In the genomic region with DNA sequence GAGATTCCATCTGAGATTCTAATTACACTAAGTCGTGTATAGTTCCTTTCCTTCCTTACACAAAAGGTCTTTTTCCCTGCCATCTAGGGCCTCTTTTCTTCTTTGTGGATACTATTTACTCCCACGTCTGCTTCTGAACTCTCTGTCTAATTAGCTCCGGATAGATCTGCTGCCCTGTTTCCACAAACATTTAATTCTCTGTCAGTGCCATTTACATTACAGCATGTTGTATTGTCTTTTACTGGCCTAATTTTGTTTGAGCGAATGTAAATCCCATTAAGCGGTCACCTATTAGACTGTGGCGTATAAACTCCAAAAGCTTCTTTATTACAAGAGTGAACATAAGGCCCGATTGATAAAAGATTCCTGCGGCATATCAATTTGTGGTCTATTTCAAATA, we compare ENCODE assay signal across 22 mouse cellular contexts.
DNase-seq lines count a peak whose midpoint lies in the region; ATAC-seq and TF ChIP-seq lines count a peak whose summit lies in the region.
"Had no signal": no experiment of that assay in that cellular context is flagged by ENCODE, and none has a peak within 500 bp of the region (broad histone marks: within the 10 kb centered on the region; RNA-seq: fewer than 3 reads in every experiment).

No protein-coding gene starts in this region.

- ATAC-seq in forebrain, embryonic 11.5 days (replicated peaks; ENCODE audit: low FRiP score) = peak; percentile 46; the same call in 1 of the 2 replicates
- no peak for ATAC-seq in forebrain, embryonic 16.5 days
- peak; percentile 57; the same call in 1 of the 2 replicates for ATAC-seq in forebrain, embryonic 14.5 days
- no peak for ATAC-seq in forebrain, postnatal 0 days
- peak; percentile 56; the same call in 1 of the 2 replicates for ATAC-seq in midbrain, embryonic 13.5 days
- ATAC-seq: activated CD4-positive, CD25-positive, alpha-beta regulatory T cell, adult 4 months; hindbrain, embryonic 16.5 days had no signal

- H3K9me3 ChIP-seq in forebrain, embryonic 11.5 days (ENCODE audit: control insufficient read depth, low read length) = no peaks in the 10 kb centered on the region
- H3K9me3 ChIP-seq in forebrain, embryonic 16.5 days (ENCODE audit: control insufficient read depth, low read length) = no peaks in the 10 kb centered on the region
- H3K9me3 ChIP-seq in forebrain, embryonic 14.5 days (replicated peaks; ENCODE audit: control insufficient read depth, low read length) = 0 out of 2 replicates have a peak, but pooled peaks cover 3% of the 10 kb centered on the region
- H3K9me3 ChIP-seq in forebrain, postnatal 0 days (ENCODE audit: low read length) = no peaks in the 10 kb centered on the region
- no peaks in the 10 kb centered on the region for H3K9me3 ChIP-seq in midbrain, embryonic 13.5 days
- no peaks in the 10 kb centered on the region for H3K9me3 ChIP-seq in midbrain, embryonic 10.5 days (replicated peaks)
- H3K9me3 ChIP-seq: heart, embryonic 12.5 days; heart, embryonic 15.5 days; hindbrain, embryonic 10.5 days; hindbrain, embryonic 13.5 days had no signal

- no peaks in the 10 kb centered on the region for H3K36me3 ChIP-seq in forebrain, embryonic 11.5 days (ENCODE audit: control insufficient read depth, insufficient read depth, low read length)
- no peaks in the 10 kb centered on the region for H3K36me3 ChIP-seq in forebrain, embryonic 16.5 days (ENCODE audit: control insufficient read depth, insufficient read depth)
- H3K36me3 ChIP-seq in forebrain, embryonic 14.5 days (ENCODE audit: control insufficient read depth, insufficient read depth, low read length) = no peaks in the 10 kb centered on the region
- H3K36me3 ChIP-seq in forebrain, postnatal 0 days (ENCODE audit: insufficient read depth) = no peaks in the 10 kb centered on the region
- no peaks in the 10 kb centered on the region for H3K36me3 ChIP-seq in midbrain, embryonic 13.5 days
- H3K36me3 ChIP-seq in midbrain, embryonic 10.5 days = no peaks in the 10 kb centered on the region
- H3K36me3 ChIP-seq: heart, embryonic 12.5 days; heart, embryonic 15.5 days; hindbrain, embryonic 10.5 days; hindbrain, embryonic 13.5 days had no signal

- no peaks in the 10 kb centered on the region for H3K4me1 ChIP-seq in forebrain, embryonic 11.5 days (replicated peaks; ENCODE audit: control insufficient read depth, insufficient read depth, low read length)
- no peaks in the 10 kb centered on the region; the same call in 1 of the 2 replicates for H3K4me1 ChIP-seq in forebrain, embryonic 16.5 days (replicated peaks; ENCODE audit: control insufficient read depth, insufficient read depth, low read length)
- H3K4me1 ChIP-seq in forebrain, embryonic 14.5 days (ENCODE audit: control insufficient read depth, insufficient read depth, low read length) = 0 out of 2 replicates have a peak, but pooled peaks cover 5% of the 10 kb centered on the region
- H3K4me1 ChIP-seq in forebrain, postnatal 0 days (ENCODE audit: insufficient read depth) = no peaks in the 10 kb centered on the region
- H3K4me1 ChIP-seq in midbrain, embryonic 13.5 days (replicated peaks) = peaks cover 20% of the 10 kb centered on the region
- peaks cover 32% of the 10 kb centered on the region for H3K4me1 ChIP-seq in midbrain, embryonic 10.5 days
- H3K4me1 ChIP-seq: heart, embryonic 15.5 days had no signal

- H3K4me2 ChIP-seq in forebrain, embryonic 11.5 days (ENCODE audit: low read depth, low read length, severe bottlenecking) = no peak overlapping the region
- H3K4me2 ChIP-seq in forebrain, embryonic 16.5 days (ENCODE audit: low read length) = no peak overlapping the region
- H3K4me2 ChIP-seq in forebrain, embryonic 14.5 days (ENCODE audit: low read length) = no peak overlapping the region
- H3K4me2 ChIP-seq in forebrain, postnatal 0 days (ENCODE audit: low read depth) = no peak overlapping the region
- H3K4me2 ChIP-seq in midbrain, embryonic 13.5 days (replicated peaks) = no peak overlapping the region
- H3K4me2 ChIP-seq: heart, embryonic 12.5 days; heart, embryonic 15.5 days; hindbrain, embryonic 13.5 days had no signal

- TF ChIP-seq POLR2A in brain, embryonic 14.5 days (IDR thresholded peaks at IDR 0.05; ENCODE audit: borderline replicate concordance, extremely low read depth, insufficient read depth, insufficient read length, poor library complexity, severe bottlenecking) = no peak

- no peak overlapping the region for H3K27ac ChIP-seq in forebrain, embryonic 11.5 days (ENCODE audit: low read depth, low read length)
- no peak overlapping the region for H3K27ac ChIP-seq in forebrain, embryonic 16.5 days (ENCODE audit: low read length)
- H3K27ac ChIP-seq in forebrain, embryonic 14.5 days (ENCODE audit: low read depth, low read length) = no peak overlapping the region
- H3K27ac ChIP-seq in forebrain, postnatal 0 days (ENCODE audit: low read depth, low read length) = no peak overlapping the region
- no peak overlapping the region for H3K27ac ChIP-seq in midbrain, embryonic 13.5 days
- H3K27ac ChIP-seq in midbrain, embryonic 10.5 days (replicated peaks) = no peak overlapping the region
- H3K27ac ChIP-seq: heart, embryonic 15.5 days; hindbrain, embryonic 10.5 days had no signal

- no peak overlapping the region for H3K9ac ChIP-seq in forebrain, embryonic 11.5 days (ENCODE audit: low read length)
- no peak overlapping the region for H3K9ac ChIP-seq in forebrain, embryonic 16.5 days (replicated peaks; ENCODE audit: low read depth, low read length)
- no peak overlapping the region for H3K9ac ChIP-seq in forebrain, embryonic 14.5 days (ENCODE audit: low read length)
- H3K9ac ChIP-seq in forebrain, postnatal 0 days = no peak overlapping the region
- no peak overlapping the region for H3K9ac ChIP-seq in midbrain, embryonic 13.5 days (replicated peaks)
- H3K9ac ChIP-seq: heart, embryonic 12.5 days; heart, embryonic 15.5 days; hindbrain, embryonic 13.5 days had no signal

- 21% methylated on average over 8 of the region's 8 CpGs for WGBS in forebrain, embryonic 11.5 days
- 8% methylated on average over 8 of the region's 8 CpGs for WGBS in forebrain, embryonic 16.5 days
- 9% methylated on average over 8 of the region's 8 CpGs for WGBS in forebrain, embryonic 14.5 days
- WGBS in forebrain, postnatal 0 days = 17% methylated on average over 8 of the region's 8 CpGs
- 17% methylated on average over 8 of the region's 8 CpGs for WGBS in midbrain, embryonic 13.5 days
- WGBS in midbrain, embryonic 10.5 days = 60% methylated on average over 8 of the region's 8 CpGs

- peaks cover 7% of the 10 kb centered on the region; the same call in 1 of the 2 replicates for H3K27me3 ChIP-seq in forebrain, embryonic 11.5 days (ENCODE audit: control insufficient read depth, insufficient read depth, low read length)
- H3K27me3 ChIP-seq in forebrain, embryonic 16.5 days (replicated peaks; ENCODE audit: control insufficient read depth, insufficient read depth, low read length) = peaks cover 14% of the 10 kb centered on the region
- no peaks in the 10 kb centered on the region for H3K27me3 ChIP-seq in forebrain, embryonic 14.5 days (replicated peaks; ENCODE audit: control insufficient read depth, insufficient read depth, low read length)
- peaks cover 6% of the 10 kb centered on the region; the same call in 1 of the 2 replicates for H3K27me3 ChIP-seq in forebrain, postnatal 0 days (ENCODE audit: insufficient read depth, low read length)
- no peaks in the 10 kb centered on the region for H3K27me3 ChIP-seq in midbrain, embryonic 13.5 days
- no peaks in the 10 kb centered on the region for H3K27me3 ChIP-seq in midbrain, embryonic 10.5 days (ENCODE audit: low read depth, poor library complexity, severe bottlenecking)
- H3K27me3 ChIP-seq: heart, embryonic 12.5 days; heart, embryonic 15.5 days; hindbrain, embryonic 13.5 days had no signal

- H3K4me3 ChIP-seq in forebrain, embryonic 11.5 days (ENCODE audit: low read depth, low read length) = no peak overlapping the region
- H3K4me3 ChIP-seq in forebrain, embryonic 16.5 days (replicated peaks; ENCODE audit: low read length) = no peak overlapping the region
- no peak overlapping the region for H3K4me3 ChIP-seq in forebrain, embryonic 14.5 days (ENCODE audit: low read depth, low read length)
- no peak overlapping the region for H3K4me3 ChIP-seq in forebrain, postnatal 0 days (ENCODE audit: low read depth, low read length)
- no peak overlapping the region for H3K4me3 ChIP-seq in midbrain, embryonic 13.5 days (replicated peaks)
- no peak overlapping the region for H3K4me3 ChIP-seq in midbrain, embryonic 10.5 days
- H3K4me3 ChIP-seq: heart, embryonic 12.5 days; heart, embryonic 15.5 days; hindbrain, embryonic 10.5 days; hindbrain, embryonic 13.5 days had no signal

- no peak for TF ChIP-seq CTCF in forebrain, postnatal 0 days (IDR thresholded peaks at IDR 0.05; ENCODE audit: low read depth)
- TF ChIP-seq CTCF in brain, embryonic 14.5 days (IDR thresholded peaks at IDR 0.05; ENCODE audit: borderline replicate concordance, extremely low read depth, insufficient read depth, insufficient read length) = no peak

- no peak for DNase-seq in forebrain, embryonic 11.5 days (ENCODE audit: low spot score)
- peak; percentile 68 for DNase-seq in forebrain, embryonic 14.5 days (ENCODE audit: low spot score)
- DNase-seq in forebrain, postnatal 0 days = no peak
- DNase-seq in midbrain, embryonic 10.5 days (ENCODE audit: low spot score) = no peak
- DNase-seq in brain, embryonic 14.5 days (ENCODE audit: low read depth) = peak; percentile 83
- DNase-seq: adrenal gland, adult 8-10 months; adrenal gland, postnatal 25 days; cerebellum, adult 18-20 months; cerebellum, adult 9-10 months; cerebellum, postnatal 14 days; gastrocnemius, postnatal 25 days; heart, adult 18-20 months; heart, postnatal 10 days; heart, postnatal 36 days had no signal

Comparison
In these comparisons a context has a peak if more than half of its experiments do, and no peak if none do; other contexts are left out.
1. ATAC-seq: peak in forebrain, embryonic 11.5 days (single experiment), forebrain, embryonic 14.5 days (single experiment) and midbrain, embryonic 13.5 days (single experiment); none in forebrain, embryonic 16.5 days (single experiment) and forebrain, postnatal 0 days (single experiment).
2. DNase-seq: peak in forebrain, embryonic 14.5 days (single experiment) and brain, embryonic 14.5 days (single experiment); none in forebrain, embryonic 11.5 days (single experiment), forebrain, postnatal 0 days (single experiment) and midbrain, embryonic 10.5 days (single experiment).